Mouse (Mus musculus): ENCODE results near the gene Gpr179.

DNA sequence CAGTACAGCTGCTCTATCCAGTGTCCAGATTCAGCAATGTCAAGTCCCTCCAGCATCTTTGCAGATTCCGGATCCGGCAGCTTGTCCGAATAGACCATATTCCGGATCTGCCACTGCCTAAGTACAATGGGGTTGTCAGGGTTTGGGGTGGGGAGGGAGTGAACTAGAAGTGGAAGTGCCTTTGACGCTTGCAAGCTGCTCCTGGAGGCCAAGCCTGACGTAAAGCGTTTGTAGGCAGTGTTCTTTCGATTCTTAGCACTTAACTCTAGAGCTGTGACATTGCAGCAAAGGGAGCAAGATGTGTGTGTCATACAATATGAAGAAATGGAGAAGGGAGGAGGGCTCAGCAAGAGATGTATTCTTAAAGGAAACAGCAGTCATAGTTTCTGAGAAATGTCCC lies 37.2 kb upstream of the Gpr179 start:
- TF ChIP-seq POLR2A (IDR thresholded peaks at IDR 0.05; ENCODE audit: insufficient read depth, low read depth, low read length): no peak
- no peak for TF ChIP-seq CTCF (IDR thresholded peaks at IDR 0.05)
- no peak for TF ChIP-seq EP300 (IDR thresholded peaks at IDR 0.05; ENCODE audit: insufficient read depth, low read depth, low read length)

All from heart, adult 2 months (tissue).